Mouse (Mus musculus) olfactory bulb, adult 2 months (tissue): Measurements from ENCODE around the gene 4933411K16Rik.

Experiments used
- CTCF ChIP-seq: fragments of 200-500 bp; IDR thresholded peaks from 2 replicates; pipeline ENCODE4 v1.5.1; 2012; ENCODE audit warnings: low read depth, mild to moderate bottlenecking, low read length, moderate library complexity; ENCODE audit not compliant: insufficient read depth
- POLR2A ChIP-seq: fragments of 200-500 bp; IDR thresholded peaks from 2 replicates; pipeline ENCODE4 v1.6.1; 2012; ENCODE audit warnings: mild to moderate bottlenecking, low read depth, low read length, moderate library complexity; ENCODE audit not compliant: insufficient read depth

DNA sequence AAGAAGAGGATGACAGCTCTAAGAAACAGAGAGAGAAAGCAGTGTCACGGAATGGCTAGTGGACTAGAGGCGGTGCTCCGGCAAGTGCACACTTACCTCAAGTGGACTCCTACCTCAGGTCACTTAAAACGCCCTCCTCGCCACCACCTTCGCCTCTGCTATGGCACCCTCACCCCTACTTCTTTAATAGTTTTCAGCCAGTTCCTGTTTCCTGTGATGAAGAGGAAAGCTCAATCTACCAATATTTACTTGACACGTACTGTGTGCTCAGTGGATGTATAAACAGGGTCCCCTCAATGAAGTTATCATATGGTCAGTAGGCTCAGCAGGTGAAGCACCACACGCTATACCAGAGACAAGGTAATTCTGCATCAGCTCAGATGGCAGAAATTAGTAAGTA, 26.5 kb downstream of the 4933411K16Rik start:
- TF ChIP-seq POLR2A (no peak), CTCF (no peak)
